Mouse (Mus musculus): ENCODE measurements around the gene Rarres1. TPM values are rescaled to one million over a fixed set of nuclear protein-coding genes. Genes with fewer than 3 reads are reported as not detected.

The Rarres1 gene
- polyA plus RNA-seq, 1 experiment from 2014 or later, result 0.77 TPM

Other genes starting within 250 kb of the Rarres1 start
- 19.8 and 21.9 TPM in 2 replicates for gene Mlf1, start 141.4 kb downstream of the Rarres1 start, polyA plus RNA-seq (2014; fragmentation: Nextera tagmentation; extraction: Ambion mirVana)
- gene Gm17402, start 140.4 kb downstream of the Rarres1 start, polyA plus RNA-seq (2014; fragmentation: Nextera tagmentation; extraction: Ambion mirVana), result not detected in 2 replicates
- gene Gfm1, start 85.4 kb downstream of the Rarres1 start, polyA plus RNA-seq (2014; fragmentation: Nextera tagmentation; extraction: Ambion mirVana), result 36.1 and 36.2 TPM in 2 replicates
- 72.2 and 74.0 TPM in 2 replicates for gene Lxn, start 51.6 kb downstream of the Rarres1 start, polyA plus RNA-seq (2014; fragmentation: Nextera tagmentation; extraction: Ambion mirVana)
- 41.2 and 43.2 TPM in 2 replicates for gene Mfsd1, start 67.2 kb upstream of the Rarres1 start, polyA plus RNA-seq (2014; fragmentation: Nextera tagmentation; extraction: Ambion mirVana)